Mouse (Mus musculus) lung, embryonic 14.5 days (tissue): ENCODE measurements at regions not wholly inside any gene's neighbourhood (a gene's known extent, or its start where the extent isn't known, plus 50 kb on each side); places are given as distances from the start of the nearest gene placed in this dataset.

Experiments
- ATAC-seq: fragments of 200-750 bp; cut with Nextera tagmentation; 2 replicates; pipeline ENCODE4 v1.8.0; 2017; ENCODE audit warnings: mild to moderate bottlenecking, moderate TSS enrichment, moderate library complexity; ENCODE audit not compliant: insufficient read depth
- DNase-seq: peaks from one replicate; pipeline ENCODE4 v3.0.0-alpha.2; 2015
- H3K27ac ChIP-seq: fragments of 300-500 bp; sonication (generic); 2 replicates; pipeline ENCODE4 v1.5.1; 2014; ENCODE audit warnings: low read depth, mild to moderate bottlenecking, moderate library complexity
- H3K27me3 ChIP-seq: fragments of 300-500 bp; sonication (generic); 2 replicates; pipeline ENCODE4 v1.6.1; 2014; ENCODE audit warnings: low read length, control low read depth; ENCODE audit not compliant: insufficient read depth
- H3K36me3 ChIP-seq: fragments of 300-500 bp; sonication (generic); 2 replicates; pipeline ENCODE4 v1.6.1; 2014; ENCODE audit warnings: control low read depth; ENCODE audit not compliant: insufficient read depth
- H3K4me1 ChIP-seq: fragments of 300-500 bp; sonication (generic); 2 replicates; pipeline ENCODE4 v1.6.1; 2014; ENCODE audit warnings: antibody characterized with exemption, control low read depth; ENCODE audit not compliant: insufficient read depth
- H3K4me2 ChIP-seq: fragments of 300-500 bp; sonication (generic); 2 replicates; pipeline ENCODE4 v1.6.1; 2014; ENCODE audit warnings: mild to moderate bottlenecking
- H3K4me3 ChIP-seq: fragments of 300-500 bp; sonication (generic); 2 replicates; pipeline ENCODE4 v1.5.1; 2014; ENCODE audit warnings: low read depth, low read length
- H3K9ac ChIP-seq: fragments of 300-500 bp; sonication (generic); 2 replicates; pipeline ENCODE4 v1.6.1; 2014
- H3K9me3 ChIP-seq: fragments of 300-500 bp; sonication (generic); 2 replicates; pipeline ENCODE4 v1.6.1; 2016; ENCODE audit warnings: low read depth, low read length, control low read depth
- CTCF ChIP-seq: IDR thresholded peaks from 2 replicates; pipeline ENCODE4 v1.5.1; 2016; ENCODE audit warnings: antibody characterized with exemption, low read depth
- WGBS: fragments of 180-500 bp; shearing (Covaris S2); extraction: QIAGEN DNeasy Blood & Tissue Kit; methylation state at CpG from one replicate; pipeline ENCODE4 v1.1.7; 2014; 5-methylcytosine and 5-hydroxymethylcytosine counted together

GRCm38 (mm10) chr10:17602446-17602845 lies 120.6 kb upstream of the Cited2 start:
- Histone ChIP-seq H3K27ac (no peak overlapping the region), H3K27me3 (no peaks in the 10 kb centered on the region), H3K9me3 (no peaks in the 10 kb centered on the region), H3K4me1 (no peaks in the 10 kb centered on the region), H3K4me3 (no peak overlapping the region), H3K9ac (no peak overlapping the region), H3K4me2 (no peak overlapping the region), H3K36me3 (no peaks in the 10 kb centered on the region)
- 32% methylated on average over 2 of the region's 2 CpGs for WGBS
- no peak for ATAC-seq
- peak; percentile 12 for DNase-seq
- TF ChIP-seq CTCF: no peak

GRCm38 (mm10) chr10:17608220-17608619 lies 114.8 kb upstream of the Cited2 start:
- Histone ChIP-seq H3K4me3 (no peak overlapping the region), H3K4me1 (no peaks in the 10 kb centered on the region), H3K27me3 (no peaks in the 10 kb centered on the region), H3K9ac (no peak overlapping the region), H3K4me2 (no peak overlapping the region), H3K9me3 (no peaks in the 10 kb centered on the region), H3K36me3 (no peaks in the 10 kb centered on the region), H3K27ac (no peak overlapping the region)
- DNase-seq: no peak
- TF ChIP-seq CTCF: no peak
- no peak for ATAC-seq
- 41% methylated on average over 7 of the region's 7 CpGs for WGBS

- no peak for DNase-seq
- 59% methylated on average over 7 of the region's 7 CpGs for WGBS
- no peak; the same call in 1 of the 2 replicates for ATAC-seq
- Histone ChIP-seq H3K36me3 (no peaks in the 10 kb centered on the region), H3K4me3 (no peak overlapping the region), H3K27me3 (no peaks in the 10 kb centered on the region), H3K27ac (no peak overlapping the region), H3K9me3 (no peaks in the 10 kb centered on the region), H3K9ac (no peak overlapping the region), H3K4me1 (no peaks in the 10 kb centered on the region), H3K4me2 (no peak overlapping the region)
- TF ChIP-seq CTCF: no peak
Observed at GRCm38 (mm10) chr10:17610592-17610991, 112.4 kb upstream of the Cited2 start.

GRCm38 (mm10) chr10:17613281-17613680 lies 109.7 kb upstream of the Cited2 start:
- ATAC-seq (no peak), DNase-seq (no peak)
- 85% methylated on average over 3 of the region's 3 CpGs for WGBS
- no peaks in the 10 kb centered on the region for H3K36me3 ChIP-seq
- H3K4me2 ChIP-seq: no peak overlapping the region
- no peaks in the 10 kb centered on the region for H3K27me3 ChIP-seq
- H3K9me3 ChIP-seq: no peaks in the 10 kb centered on the region
- H3K9ac ChIP-seq: no peak overlapping the region
- H3K4me1 ChIP-seq: no peaks in the 10 kb centered on the region
- H3K4me3 ChIP-seq: no peak overlapping the region
- TF ChIP-seq CTCF: no peak
- H3K27ac ChIP-seq: no peak overlapping the region

DNA sequence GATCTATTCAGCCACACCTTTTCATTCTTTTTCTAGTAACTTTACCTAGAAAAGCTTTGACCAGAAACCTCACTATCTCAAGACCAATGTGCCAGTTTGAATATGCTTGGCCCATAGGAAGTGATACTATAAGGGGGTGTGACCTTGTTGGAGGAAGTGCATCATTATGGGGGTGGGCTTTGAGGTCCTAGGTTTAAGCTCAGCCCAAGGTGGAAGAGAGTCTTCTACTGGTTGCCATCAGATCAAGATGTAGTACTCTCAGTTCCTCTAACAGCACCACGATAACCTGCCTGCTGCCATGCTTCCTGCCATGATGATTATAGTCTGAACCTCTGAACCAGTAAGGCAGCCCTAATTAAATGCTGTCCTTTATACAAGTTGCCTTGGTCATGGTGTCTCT lies 105.0 kb upstream of the Cited2 start:
- Histone ChIP-seq H3K27me3 (no peaks in the 10 kb centered on the region), H3K9me3 (no peaks in the 10 kb centered on the region), H3K4me2 (no peak overlapping the region), H3K9ac (no peak overlapping the region), H3K36me3 (no peaks in the 10 kb centered on the region), H3K4me1 (no peaks in the 10 kb centered on the region), H3K27ac (no peak overlapping the region), H3K4me3 (no peak overlapping the region)
- ATAC-seq: no peak
- no peak for TF ChIP-seq CTCF
- 90% methylated on average over 1 of the region's 1 CpGs for WGBS
- no peak for DNase-seq

DNA sequence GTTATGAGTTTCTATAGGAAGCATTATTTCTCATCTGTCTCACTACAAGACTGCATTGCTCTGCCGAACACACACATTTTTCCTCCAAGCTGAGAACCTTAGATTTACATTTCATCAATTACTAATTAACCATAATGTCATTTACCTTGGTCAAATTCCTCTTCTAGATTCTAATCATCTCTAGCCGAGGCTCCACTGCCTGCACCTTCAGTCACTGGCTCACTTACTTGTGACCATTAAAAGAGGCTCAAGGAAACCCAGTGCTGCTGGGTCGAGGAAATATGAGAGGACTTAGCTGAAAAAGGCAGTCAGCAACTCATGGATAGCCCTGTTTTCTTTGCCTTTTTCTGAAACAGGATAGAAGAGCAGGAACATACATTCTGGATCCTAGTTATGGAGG lies 103.4 kb upstream of the Cited2 start:
- no peak overlapping the region for H3K4me3 ChIP-seq
- WGBS: 47% methylated on average over 3 of the region's 3 CpGs
- ATAC-seq: no peak
- H3K36me3 ChIP-seq: no peaks in the 10 kb centered on the region
- no peak for DNase-seq
- H3K9ac ChIP-seq: no peak overlapping the region
- TF ChIP-seq CTCF: no peak
- no peak overlapping the region for H3K4me2 ChIP-seq
- no peaks in the 10 kb centered on the region for H3K27me3 ChIP-seq
- no peaks in the 10 kb centered on the region for H3K4me1 ChIP-seq
- H3K27ac ChIP-seq: no peak overlapping the region
- H3K9me3 ChIP-seq: no peaks in the 10 kb centered on the region

DNA sequence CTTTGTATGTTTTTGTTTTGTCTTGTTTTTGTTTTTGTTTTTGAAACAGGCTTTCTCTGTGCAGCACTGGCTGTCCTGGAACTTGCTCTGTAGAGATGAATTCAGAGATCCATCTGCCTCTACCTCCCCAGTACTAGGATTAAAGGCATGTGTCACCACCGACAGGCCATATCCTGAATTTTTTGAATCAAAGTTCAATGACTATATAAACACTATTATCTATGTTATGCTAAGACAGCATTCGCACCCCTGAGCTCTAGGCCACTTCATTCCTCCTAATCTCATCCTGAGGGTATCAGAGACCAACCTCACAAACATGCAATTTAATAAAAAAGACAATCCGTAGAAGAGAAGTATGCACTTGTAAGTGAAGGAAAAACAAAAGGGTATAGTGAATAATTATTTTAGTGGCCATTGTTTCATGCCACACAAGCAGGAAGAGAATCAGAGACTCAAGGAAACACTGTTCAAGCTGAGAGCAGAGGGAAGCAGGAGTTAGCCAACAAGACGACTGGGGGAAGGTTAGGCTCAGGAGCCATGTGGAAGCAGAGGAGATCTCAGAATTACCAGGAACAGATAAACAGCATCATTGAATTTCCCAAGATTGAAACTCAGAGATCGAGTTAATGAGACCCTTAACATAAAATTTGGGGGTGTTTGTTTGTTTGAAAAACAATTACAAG lies 101.2 kb upstream of the Cited2 start:
- WGBS: 37% methylated on average over 5 of the region's 5 CpGs
- no peak for ATAC-seq
- no peak for TF ChIP-seq CTCF

DNA sequence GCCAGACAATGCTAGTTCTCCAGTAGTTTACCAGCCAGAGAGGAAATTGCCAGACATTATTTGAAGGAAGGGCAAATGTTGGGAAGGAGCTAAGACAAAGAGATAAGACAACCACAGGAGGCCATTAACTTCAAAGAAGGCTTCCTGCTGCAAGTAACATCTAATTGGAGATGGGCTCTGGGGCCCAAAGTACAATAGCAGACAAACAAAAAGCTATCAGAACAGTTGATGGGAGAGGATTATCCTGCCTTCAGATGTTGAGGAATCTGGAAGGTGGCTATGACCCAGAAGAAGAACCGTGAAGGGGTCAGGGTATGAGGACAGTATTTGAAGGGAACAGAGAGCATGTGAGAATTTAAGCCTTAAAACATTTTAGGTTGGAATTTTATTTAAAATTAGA lies 100.2 kb upstream of the Cited2 start:
- H3K4me3 ChIP-seq: no peak overlapping the region
- H3K27me3 ChIP-seq: no peaks in the 10 kb centered on the region
- H3K4me1 ChIP-seq: no peaks in the 10 kb centered on the region
- H3K4me2 ChIP-seq: no peak overlapping the region
- TF ChIP-seq CTCF: no peak
- H3K9me3 ChIP-seq: no peaks in the 10 kb centered on the region
- DNase-seq: no peak
- no peak for ATAC-seq
- WGBS: 56% methylated on average over 1 of the region's 1 CpGs
- H3K9ac ChIP-seq: no peak overlapping the region
- no peak overlapping the region for H3K27ac ChIP-seq
- no peaks in the 10 kb centered on the region for H3K36me3 ChIP-seq

More for the DNA sequence above, 101.2 kb upstream of the Cited2 start:
- no peak overlapping the region for H3K4me2 ChIP-seq
- no peak for DNase-seq
- H3K9me3 ChIP-seq: no peaks in the 10 kb centered on the region
- H3K9ac ChIP-seq: no peak overlapping the region
- no peaks in the 10 kb centered on the region for H3K4me1 ChIP-seq
- H3K4me3 ChIP-seq: no peak overlapping the region
- no peaks in the 10 kb centered on the region for H3K27me3 ChIP-seq
- no peak overlapping the region for H3K27ac ChIP-seq
- H3K36me3 ChIP-seq: no peaks in the 10 kb centered on the region
